In the genomic region with DNA sequence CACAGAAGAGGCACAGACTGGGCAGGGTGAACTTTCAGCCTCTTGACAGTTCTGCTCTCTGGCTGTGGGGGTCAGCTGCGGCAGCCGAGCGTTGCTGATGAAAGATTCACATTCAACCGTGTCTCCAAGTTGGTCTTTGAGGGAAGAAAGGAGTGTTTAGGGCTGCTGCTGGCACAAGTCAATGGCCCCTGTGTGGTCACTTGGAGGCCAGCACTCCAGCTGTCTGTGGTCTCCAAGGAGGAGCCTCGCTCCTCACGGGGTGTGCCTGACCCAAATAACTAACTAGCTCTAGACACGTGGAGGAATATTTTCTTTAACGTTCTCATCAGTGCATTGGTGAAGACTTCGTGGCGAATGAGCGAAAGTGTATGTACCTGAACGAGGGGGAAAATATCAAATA, we compare ENCODE assay signal across 24 mouse cellular contexts. TPM values are rescaled to one million over a fixed set of nuclear protein-coding genes. Genes with fewer than 3 reads are reported as not detected.
DNase-seq lines count a peak whose midpoint lies in the region; ATAC-seq and TF ChIP-seq lines count a peak whose summit lies in the region.
"Had no signal": no experiment of that assay in that cellular context is flagged by ENCODE, and none has a peak within 500 bp of the region (broad histone marks: within the 10 kb centered on the region; RNA-seq: fewer than 3 reads in every experiment).

No protein-coding gene starts in this region.

- 74% methylated on average over 12 of the region's 12 CpGs for WGBS in embryonic facial prominence, embryonic 14.5 days
- 76% methylated on average over 12 of the region's 12 CpGs for WGBS in embryonic facial prominence, embryonic 10.5 days
- 80% methylated on average over 12 of the region's 12 CpGs for WGBS in hindbrain, embryonic 16.5 days
- 82% methylated on average over 12 of the region's 12 CpGs for WGBS in hindbrain, embryonic 14.5 days
- 78% methylated on average over 12 of the region's 12 CpGs for WGBS in midbrain, postnatal 0 days
- 88% methylated on average over 12 of the region's 12 CpGs for WGBS in midbrain, embryonic 11.5 days
- 71% methylated on average over 12 of the region's 12 CpGs for WGBS in embryonic facial prominence, embryonic 15.5 days

- no peak overlapping the region for H3K9ac ChIP-seq in embryonic facial prominence, embryonic 14.5 days (ENCODE audit: low read depth, low read length)
- H3K9ac ChIP-seq in hindbrain, embryonic 16.5 days (ENCODE audit: low read depth, low read length), result no peak overlapping the region
- no peak overlapping the region for H3K9ac ChIP-seq in hindbrain, embryonic 14.5 days
- no peak overlapping the region for H3K9ac ChIP-seq in midbrain, postnatal 0 days (replicated peaks; ENCODE audit: low read length, poor library complexity, severe bottlenecking)
- H3K9ac ChIP-seq in midbrain, embryonic 11.5 days (ENCODE audit: low read length), result no peak overlapping the region
- no peak overlapping the region for H3K9ac ChIP-seq in embryonic facial prominence, embryonic 15.5 days
- H3K9ac ChIP-seq: embryonic facial prominence, embryonic 13.5 days; heart, embryonic 12.5 days; hindbrain, embryonic 12.5 days had no signal

- DNase-seq in embryonic facial prominence, embryonic 14.5 days (ENCODE audit: low spot score), result peak; percentile 19
- no peak for DNase-seq in embryonic facial prominence, embryonic 10.5 days (ENCODE audit: low spot score)
- no peak for DNase-seq in hindbrain, embryonic 14.5 days (ENCODE audit: low spot score)
- DNase-seq in midbrain, postnatal 0 days (ENCODE audit: low spot score), result peak; percentile 24
- DNase-seq in midbrain, embryonic 11.5 days (ENCODE audit: low spot score, missing footprints), result no peak
- DNase-seq in lung, postnatal 10 days, result no peak
- DNase-seq: adrenal gland, postnatal 10 days; B cell, adult 2 months; cerebellum, adult 11-12 months; cerebellum, adult 9-10 months; cerebellum, postnatal 25 days; gastrocnemius, postnatal 10 days; heart, postnatal 36 days had no signal

- no peak for TF ChIP-seq CTCF in midbrain, postnatal 0 days (IDR thresholded peaks at IDR 0.05)

- H3K4me1 ChIP-seq in embryonic facial prominence, embryonic 14.5 days (ENCODE audit: control insufficient read depth, insufficient read depth, low read length), result no peaks in the 10 kb centered on the region
- peaks cover 3% of the 10 kb centered on the region for H3K4me1 ChIP-seq in embryonic facial prominence, embryonic 10.5 days
- no peaks in the 10 kb centered on the region for H3K4me1 ChIP-seq in hindbrain, embryonic 16.5 days (ENCODE audit: control insufficient read depth, insufficient read depth, low read depth, low read length)
- no peaks in the 10 kb centered on the region for H3K4me1 ChIP-seq in hindbrain, embryonic 14.5 days (replicated peaks; ENCODE audit: control insufficient read depth, insufficient read depth, low read length)
- H3K4me1 ChIP-seq in midbrain, postnatal 0 days (ENCODE audit: insufficient read depth, low read length), result no peaks in the 10 kb centered on the region
- no peaks in the 10 kb centered on the region for H3K4me1 ChIP-seq in midbrain, embryonic 11.5 days (ENCODE audit: control insufficient read depth, insufficient read depth, low read length)
- H3K4me1 ChIP-seq in embryonic facial prominence, embryonic 15.5 days, result no peaks in the 10 kb centered on the region
- H3K4me1 ChIP-seq: embryonic facial prominence, embryonic 13.5 days; forebrain, embryonic 10.5 days; hindbrain, embryonic 12.5 days had no signal

- 0 out of 2 replicates have a peak, but pooled peaks have one; percentile 33 for ATAC-seq in embryonic facial prominence, embryonic 14.5 days (ENCODE audit: low read depth)
- ATAC-seq in hindbrain, embryonic 16.5 days, result peak; percentile 68; the same call in 1 of the 2 replicates
- ATAC-seq in hindbrain, embryonic 14.5 days (ENCODE audit: low FRiP score), result no peak
- ATAC-seq in midbrain, postnatal 0 days (ENCODE audit: low FRiP score), result no peak
- ATAC-seq in midbrain, embryonic 11.5 days (ENCODE audit: low FRiP score), result no peak
- ATAC-seq in embryonic facial prominence, embryonic 15.5 days (ENCODE audit: insufficient number of reproducible peaks, low FRiP score, low TSS enrichment, low read depth), result peak; percentile 54; the same call in 1 of the 2 replicates
- ATAC-seq: CD4-positive, CD25-positive, alpha-beta regulatory T cell, adult 4 months; forebrain, embryonic 14.5 days; inflammation-experienced regulatory T-cells, adult 6 months had no signal

- H3K27me3 ChIP-seq in embryonic facial prominence, embryonic 14.5 days (replicated peaks; ENCODE audit: control insufficient read depth, insufficient read depth, low read length), result no peaks in the 10 kb centered on the region
- no peaks in the 10 kb centered on the region for H3K27me3 ChIP-seq in embryonic facial prominence, embryonic 10.5 days (replicated peaks; ENCODE audit: low read depth, poor library complexity, severe bottlenecking)
- H3K27me3 ChIP-seq in hindbrain, embryonic 16.5 days (replicated peaks; ENCODE audit: control insufficient read depth, insufficient read depth, low read length), result no peaks in the 10 kb centered on the region
- no peaks in the 10 kb centered on the region for H3K27me3 ChIP-seq in hindbrain, embryonic 14.5 days (ENCODE audit: control insufficient read depth, insufficient read depth, low read length)
- H3K27me3 ChIP-seq in midbrain, postnatal 0 days (ENCODE audit: insufficient read depth, low read length), result no peaks in the 10 kb centered on the region
- H3K27me3 ChIP-seq in midbrain, embryonic 11.5 days (ENCODE audit: control insufficient read depth, insufficient read depth, low read length), result no peaks in the 10 kb centered on the region
- H3K27me3 ChIP-seq in embryonic facial prominence, embryonic 15.5 days, result no peaks in the 10 kb centered on the region
- H3K27me3 ChIP-seq: embryonic facial prominence, embryonic 13.5 days; heart, embryonic 12.5 days; hindbrain, embryonic 12.5 days had no signal

- no peak overlapping the region for H3K4me2 ChIP-seq in embryonic facial prominence, embryonic 14.5 days (ENCODE audit: low read depth, low read length)
- no peak overlapping the region for H3K4me2 ChIP-seq in hindbrain, embryonic 16.5 days (ENCODE audit: low read length)
- H3K4me2 ChIP-seq in hindbrain, embryonic 14.5 days (replicated peaks), result no peak overlapping the region
- no peak overlapping the region for H3K4me2 ChIP-seq in midbrain, postnatal 0 days (ENCODE audit: low read depth, low read length, poor library complexity, severe bottlenecking)
- H3K4me2 ChIP-seq in midbrain, embryonic 11.5 days, result no peak overlapping the region
- no peak overlapping the region for H3K4me2 ChIP-seq in embryonic facial prominence, embryonic 15.5 days (replicated peaks)
- H3K4me2 ChIP-seq: embryonic facial prominence, embryonic 13.5 days; heart, embryonic 12.5 days; hindbrain, embryonic 12.5 days had no signal

- H3K4me3 ChIP-seq in embryonic facial prominence, embryonic 14.5 days (ENCODE audit: low read depth, low read length), result no peak overlapping the region
- no peak overlapping the region for H3K4me3 ChIP-seq in embryonic facial prominence, embryonic 10.5 days
- no peak overlapping the region for H3K4me3 ChIP-seq in hindbrain, embryonic 16.5 days (ENCODE audit: low read length)
- H3K4me3 ChIP-seq in hindbrain, embryonic 14.5 days (replicated peaks; ENCODE audit: low read length), result no peak overlapping the region
- no peak overlapping the region for H3K4me3 ChIP-seq in midbrain, postnatal 0 days (ENCODE audit: low read depth, low read length)
- no peak overlapping the region for H3K4me3 ChIP-seq in midbrain, embryonic 11.5 days (ENCODE audit: low read depth, low read length)
- no peak overlapping the region for H3K4me3 ChIP-seq in embryonic facial prominence, embryonic 15.5 days (replicated peaks)
- H3K4me3 ChIP-seq: embryonic facial prominence, embryonic 13.5 days; erythroblast, embryonic 14.5 days; forebrain, embryonic 10.5 days; heart, embryonic 12.5 days; hindbrain, embryonic 12.5 days had no signal

- H3K27ac ChIP-seq in embryonic facial prominence, embryonic 14.5 days (replicated peaks; ENCODE audit: low read depth, low read length), result no peak overlapping the region
- no peak overlapping the region for H3K27ac ChIP-seq in embryonic facial prominence, embryonic 10.5 days (replicated peaks)
- no peak overlapping the region for H3K27ac ChIP-seq in hindbrain, embryonic 16.5 days (ENCODE audit: low read depth, low read length)
- H3K27ac ChIP-seq in hindbrain, embryonic 14.5 days, result no peak overlapping the region
- H3K27ac ChIP-seq in midbrain, postnatal 0 days (ENCODE audit: low read depth, low read length), result no peak overlapping the region
- H3K27ac ChIP-seq in midbrain, embryonic 11.5 days (ENCODE audit: low read depth, low read length), result no peak overlapping the region
- no peak overlapping the region for H3K27ac ChIP-seq in embryonic facial prominence, embryonic 15.5 days (replicated peaks)
- H3K27ac ChIP-seq: embryonic facial prominence, embryonic 13.5 days; forebrain, embryonic 10.5 days; hindbrain, embryonic 12.5 days had no signal

- peaks cover 72% of the 10 kb centered on the region for H3K36me3 ChIP-seq in embryonic facial prominence, embryonic 14.5 days (ENCODE audit: control insufficient read depth, insufficient read depth, low read length)
- peaks cover 95% of the 10 kb centered on the region for H3K36me3 ChIP-seq in embryonic facial prominence, embryonic 10.5 days (replicated peaks)
- H3K36me3 ChIP-seq in hindbrain, embryonic 16.5 days (ENCODE audit: control insufficient read depth, insufficient read depth, low read length), result peaks cover 12% of the 10 kb centered on the region
- H3K36me3 ChIP-seq in hindbrain, embryonic 14.5 days (replicated peaks; ENCODE audit: control insufficient read depth, insufficient read depth), result peaks cover 16% of the 10 kb centered on the region
- peaks cover 22% of the 10 kb centered on the region for H3K36me3 ChIP-seq in midbrain, postnatal 0 days (ENCODE audit: insufficient read depth, low read length)
- H3K36me3 ChIP-seq in midbrain, embryonic 11.5 days (ENCODE audit: control insufficient read depth, insufficient read depth, low read length), result 0 out of 2 replicates have a peak, but pooled peaks cover 3% of the 10 kb centered on the region
- peaks cover 44% of the 10 kb centered on the region for H3K36me3 ChIP-seq in embryonic facial prominence, embryonic 15.5 days
- H3K36me3 ChIP-seq: G1E had no signal

- H3K9me3 ChIP-seq in embryonic facial prominence, embryonic 14.5 days (ENCODE audit: control insufficient read depth, low read length), result no peaks in the 10 kb centered on the region
- H3K9me3 ChIP-seq in embryonic facial prominence, embryonic 10.5 days, result no peaks in the 10 kb centered on the region
- no peaks in the 10 kb centered on the region for H3K9me3 ChIP-seq in hindbrain, embryonic 16.5 days (ENCODE audit: control insufficient read depth, low read length)
- no peaks in the 10 kb centered on the region for H3K9me3 ChIP-seq in hindbrain, embryonic 14.5 days (ENCODE audit: control insufficient read depth, low read length)
- no peaks in the 10 kb centered on the region for H3K9me3 ChIP-seq in midbrain, postnatal 0 days (ENCODE audit: low read length)
- H3K9me3 ChIP-seq in midbrain, embryonic 11.5 days (ENCODE audit: control insufficient read depth, low read length), result no peaks in the 10 kb centered on the region
- no peaks in the 10 kb centered on the region for H3K9me3 ChIP-seq in embryonic facial prominence, embryonic 15.5 days (replicated peaks)
- H3K9me3 ChIP-seq: embryonic facial prominence, embryonic 13.5 days; forebrain, embryonic 10.5 days; G1E; heart, embryonic 12.5 days; hindbrain, embryonic 12.5 days had no signal

RNA-seq across cellular contexts. Expression of gene Mapk9, which starts 14.6 kb away (rescaled TPM):
- polyA plus RNA-seq in embryonic facial prominence, embryonic 14.5 days (2014; fragmentation: Nextera tagmentation; extraction: Ambion mirVana), result 41.7 and 43.0 TPM in 2 replicates
- 26.0 and 28.4 TPM in 2 replicates for polyA plus RNA-seq in embryonic facial prominence, embryonic 10.5 days (2016; fragmentation: Nextera tagmentation; extraction: Ambion mirVana)
- polyA plus RNA-seq in hindbrain, embryonic 16.5 days (2015; fragmentation: Nextera tagmentation; extraction: Ambion mirVana), result 69.0 and 69.9 TPM in 2 replicates
- 86.6 and 94.9 TPM in 2 replicates for polyA plus RNA-seq in hindbrain, embryonic 14.5 days (2014; fragmentation: Nextera tagmentation; extraction: Ambion mirVana)
- total RNA-seq in midbrain, postnatal 0 days (2014; rRNA removed), result 128 and 157 TPM in 2 replicates
- 70.4 and 72.1 TPM in 2 replicates for polyA plus RNA-seq in midbrain, postnatal 0 days (2015; fragmentation: Nextera tagmentation; extraction: Ambion mirVana)
- polyA plus RNA-seq in midbrain, embryonic 11.5 days (2014; fragmentation: Nextera tagmentation; extraction: Ambion mirVana), result 41.2 and 44.1 TPM in 2 replicates
- 31.5 and 34.0 TPM in 2 replicates for polyA plus RNA-seq in embryonic facial prominence, embryonic 15.5 days (2015; fragmentation: Nextera tagmentation; extraction: Ambion mirVana)

RNA-seq across cellular contexts. Expression of gene Gfpt2, which starts 38.0 kb away (rescaled TPM):
- polyA plus RNA-seq in embryonic facial prominence, embryonic 14.5 days (2014; fragmentation: Nextera tagmentation; extraction: Ambion mirVana), result 22.5 and 26.9 TPM in 2 replicates
- 40.5 and 44.0 TPM in 2 replicates for polyA plus RNA-seq in embryonic facial prominence, embryonic 10.5 days (2016; fragmentation: Nextera tagmentation; extraction: Ambion mirVana)
- 6.3 and 7.2 TPM in 2 replicates for polyA plus RNA-seq in hindbrain, embryonic 16.5 days (2015; fragmentation: Nextera tagmentation; extraction: Ambion mirVana)
- polyA plus RNA-seq in hindbrain, embryonic 14.5 days (2014; fragmentation: Nextera tagmentation; extraction: Ambion mirVana), result 4.9 and 6.0 TPM in 2 replicates
- 3.1 and 6.0 TPM in 2 replicates for total RNA-seq in midbrain, postnatal 0 days (2014; rRNA removed)
- 3.9 and 4.3 TPM in 2 replicates for polyA plus RNA-seq in midbrain, postnatal 0 days (2015; fragmentation: Nextera tagmentation; extraction: Ambion mirVana)
- polyA plus RNA-seq in midbrain, embryonic 11.5 days (2014; fragmentation: Nextera tagmentation; extraction: Ambion mirVana), result 8.7 and 9.9 TPM in 2 replicates
- polyA plus RNA-seq in embryonic facial prominence, embryonic 15.5 days (2015; fragmentation: Nextera tagmentation; extraction: Ambion mirVana), result 23.8 and 23.9 TPM in 2 replicates
- polyA plus RNA-seq: erythroblast, embryonic 14.5 days; G1E had no signal

Comparison
In these comparisons a context has a peak if more than half of its experiments do, and no peak if none do; other contexts are left out.
1. ATAC-seq: peak in embryonic facial prominence, embryonic 14.5 days (single experiment), hindbrain, embryonic 16.5 days (single experiment) and embryonic facial prominence, embryonic 15.5 days (single experiment); none in hindbrain, embryonic 14.5 days (single experiment), midbrain, postnatal 0 days (single experiment) and midbrain, embryonic 11.5 days (single experiment).
2. DNase-seq: peak in embryonic facial prominence, embryonic 14.5 days (single experiment) and midbrain, postnatal 0 days (single experiment); none in embryonic facial prominence, embryonic 10.5 days (single experiment), hindbrain, embryonic 14.5 days (single experiment), midbrain, embryonic 11.5 days (single experiment) and lung, postnatal 10 days (single experiment).